Comparison of ENCODE assay signal across 9 mouse cellular contexts in the genomic region with DNA sequence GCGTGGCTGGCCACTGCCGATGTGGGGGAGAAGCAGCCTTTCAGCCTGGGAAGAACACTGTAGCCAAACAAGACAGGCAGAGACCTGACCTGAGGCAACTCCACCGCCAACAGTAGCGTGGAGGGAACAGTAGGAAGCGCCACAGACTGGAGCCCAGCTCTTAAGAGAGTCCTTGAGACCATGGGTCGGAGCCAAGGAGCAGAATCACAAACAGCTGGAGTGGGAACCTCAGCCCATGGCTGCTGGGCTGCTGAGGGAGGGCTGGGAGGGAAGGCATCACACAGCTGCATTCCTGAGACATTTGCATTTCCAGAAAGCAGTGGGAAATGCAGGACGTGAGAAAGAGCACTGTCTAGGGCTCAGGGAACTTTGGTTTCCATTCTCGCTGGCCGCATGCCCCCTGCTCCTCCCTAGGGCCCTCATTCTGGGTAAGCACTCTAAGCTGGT. TPM values are rescaled to one million over a fixed set of nuclear protein-coding genes. Genes with fewer than 3 reads are reported as not detected.
A peak's percentile ranks its signal among the peaks of the same experiment; 100 is the strongest.
DNase-seq lines count a peak whose midpoint lies in the region; ATAC-seq and TF ChIP-seq lines count a peak whose summit lies in the region.
"Had no signal": no experiment of that assay in that cellular context is flagged by ENCODE, and none has a peak within 500 bp of the region (broad histone marks: within the 10 kb centered on the region; RNA-seq: fewer than 3 reads in every experiment).

No protein-coding gene starts in this region.

- no peak for ATAC-seq in heart, embryonic 11.5 days (replicated peaks; ENCODE audit: insufficient number of reproducible peaks, low FRiP score, low TSS enrichment)
- ATAC-seq in embryonic facial prominence, embryonic 12.5 days (ENCODE audit: insufficient number of reproducible peaks, insufficient read depth, low FRiP score, low TSS enrichment): peak; percentile 80
- ATAC-seq in heart, embryonic 16.5 days (replicated peaks; ENCODE audit: extremely low read depth, insufficient read depth, low FRiP score): peak; percentile 79
- peak; percentile 99 for ATAC-seq in lung, postnatal 0 days
- no peak for ATAC-seq in megakaryocyte-erythroid progenitor cell, adult 5-6 weeks (replicated peaks; ENCODE audit: low FRiP score, low TSS enrichment, poor library complexity, severe bottlenecking)

- H3K9ac ChIP-seq in heart, embryonic 11.5 days (ENCODE audit: low read depth, low read length): no peak overlapping the region
- no peak overlapping the region for H3K9ac ChIP-seq in embryonic facial prominence, embryonic 12.5 days
- H3K9ac ChIP-seq in heart, embryonic 16.5 days (ENCODE audit: low read length): no peak overlapping the region
- H3K9ac ChIP-seq in lung, postnatal 0 days (replicated peaks; ENCODE audit: low read depth): no peak overlapping the region

- WGBS in heart, embryonic 11.5 days (ENCODE audit: insufficient replicate concordance): 20% methylated on average over 9 of the region's 9 CpGs
- WGBS in embryonic facial prominence, embryonic 12.5 days: 6% methylated on average over 9 of the region's 9 CpGs
- 21% methylated on average over 9 of the region's 9 CpGs for WGBS in heart, embryonic 16.5 days
- 14% methylated on average over 9 of the region's 9 CpGs for WGBS in lung, postnatal 0 days

- no peaks in the 10 kb centered on the region for H3K36me3 ChIP-seq in heart, embryonic 11.5 days (ENCODE audit: control insufficient read depth, insufficient read depth, low read length)
- H3K36me3 ChIP-seq in embryonic facial prominence, embryonic 12.5 days: no peaks in the 10 kb centered on the region
- no peaks in the 10 kb centered on the region for H3K36me3 ChIP-seq in heart, embryonic 16.5 days (ENCODE audit: control insufficient read depth, insufficient read depth)
- no peaks in the 10 kb centered on the region for H3K36me3 ChIP-seq in lung, postnatal 0 days (ENCODE audit: insufficient read depth, low read length)

- no peaks in the 10 kb centered on the region; the same call in 1 of the 2 replicates for H3K4me1 ChIP-seq in heart, embryonic 11.5 days (ENCODE audit: control insufficient read depth, insufficient read depth, low read length)
- H3K4me1 ChIP-seq in embryonic facial prominence, embryonic 12.5 days: peaks cover 13% of the 10 kb centered on the region
- H3K4me1 ChIP-seq in heart, embryonic 16.5 days (ENCODE audit: control insufficient read depth, insufficient read depth, low read length): peaks cover 7% of the 10 kb centered on the region
- peaks cover 5% of the 10 kb centered on the region; the same call in 1 of the 2 replicates for H3K4me1 ChIP-seq in lung, postnatal 0 days (ENCODE audit: insufficient read depth, low read depth, low read length)

- H3K27ac ChIP-seq in heart, embryonic 11.5 days (ENCODE audit: low read depth, low read length): no peak overlapping the region
- peak overlapping the region; percentile 75 for H3K27ac ChIP-seq in embryonic facial prominence, embryonic 12.5 days
- H3K27ac ChIP-seq in heart, embryonic 16.5 days (ENCODE audit: low read length): peak overlapping the region; percentile 41; the same call in 1 of the 2 replicates
- peak overlapping the region; percentile 59; the same call in 1 of the 2 replicates for H3K27ac ChIP-seq in lung, postnatal 0 days (ENCODE audit: low read length)

- no peaks in the 10 kb centered on the region for H3K9me3 ChIP-seq in heart, embryonic 11.5 days (replicated peaks; ENCODE audit: control insufficient read depth, low read length)
- H3K9me3 ChIP-seq in embryonic facial prominence, embryonic 12.5 days: no peaks in the 10 kb centered on the region
- no peaks in the 10 kb centered on the region for H3K9me3 ChIP-seq in heart, embryonic 16.5 days (replicated peaks; ENCODE audit: control insufficient read depth, low read length)
- no peaks in the 10 kb centered on the region for H3K9me3 ChIP-seq in lung, postnatal 0 days (ENCODE audit: low read length)

- no peaks in the 10 kb centered on the region for H3K27me3 ChIP-seq in heart, embryonic 11.5 days (ENCODE audit: control insufficient read depth, insufficient read depth, low read length)
- H3K27me3 ChIP-seq in embryonic facial prominence, embryonic 12.5 days: no peaks in the 10 kb centered on the region
- H3K27me3 ChIP-seq in heart, embryonic 16.5 days (ENCODE audit: control insufficient read depth, insufficient read depth, low read length): no peaks in the 10 kb centered on the region
- no peaks in the 10 kb centered on the region for H3K27me3 ChIP-seq in lung, postnatal 0 days (replicated peaks; ENCODE audit: insufficient read depth, low read length)

- no peak overlapping the region; the same call in 1 of the 2 replicates for H3K4me2 ChIP-seq in heart, embryonic 11.5 days
- H3K4me2 ChIP-seq in embryonic facial prominence, embryonic 12.5 days (replicated peaks): peak overlapping the region; percentile 29
- peak overlapping the region; percentile 3; the same call in 1 of the 2 replicates for H3K4me2 ChIP-seq in heart, embryonic 16.5 days (ENCODE audit: low read depth, low read length)
- peak overlapping the region; percentile 27; the same call in 1 of the 2 replicates for H3K4me2 ChIP-seq in lung, postnatal 0 days (replicated peaks; ENCODE audit: low read depth, low read length)

- no peak for TF ChIP-seq EP300 in lung, postnatal 0 days (IDR thresholded peaks at IDR 0.05)

- DNase-seq in heart, adult 11 months: peak; percentile 96
- peak; percentile 92 for DNase-seq in lung, postnatal 0 days (ENCODE audit: low spot score)
- DNase-seq in frontal cortex, postnatal 14 days (ENCODE audit: low spot score in 2 of 2): no peak
- DNase-seq in spleen, adult 18-20 months: no peak

- H3K4me3 ChIP-seq in heart, embryonic 11.5 days (ENCODE audit: low read depth, low read length): no peak overlapping the region
- H3K4me3 ChIP-seq in embryonic facial prominence, embryonic 12.5 days: no peak overlapping the region
- no peak overlapping the region for H3K4me3 ChIP-seq in heart, embryonic 16.5 days (ENCODE audit: low read length)
- H3K4me3 ChIP-seq in lung, postnatal 0 days (ENCODE audit: low read depth, low read length): no peak overlapping the region
- H3K4me3 ChIP-seq: erythroblast, embryonic 14.5 days had no signal

- TF ChIP-seq CTCF in lung, postnatal 0 days (IDR thresholded peaks at IDR 0.05): peak; percentile 75

RNA-seq across cellular contexts. Expression of a gene that starts 8.8 kb away (rescaled TPM):
- polyA plus RNA-seq in heart, embryonic 11.5 days (2014; fragmentation: Nextera tagmentation; extraction: Ambion mirVana): 27.8 and 35.0 TPM in 2 replicates
- polyA plus RNA-seq in embryonic facial prominence, embryonic 12.5 days (2016; fragmentation: Nextera tagmentation; extraction: Ambion mirVana): 74.9 and 84.7 TPM in 2 replicates
- polyA plus RNA-seq in heart, embryonic 16.5 days (2015; fragmentation: Nextera tagmentation; extraction: Ambion mirVana): 35.5 and 47.8 TPM in 2 replicates
- polyA plus RNA-seq in lung, postnatal 0 days (2015; fragmentation: Nextera tagmentation; extraction: Ambion mirVana): 18.4 and 21.3 TPM in 2 replicates
- 103 and 106 TPM in 2 replicates for total RNA-seq in megakaryocyte-erythroid progenitor cell, adult 5-6 weeks (2014; fragmentation: Nextera tagmentation)
- total RNA-seq in megakaryocyte-erythroid progenitor cell, adult 5-6 weeks (2017): 32.7 and 42.1 TPM in 2 replicates

Comparison
In these comparisons a context has a peak if more than half of its experiments do, and no peak if none do; other contexts are left out.
1. ATAC-seq: peak in embryonic facial prominence, embryonic 12.5 days (single experiment), heart, embryonic 16.5 days (single experiment) and lung, postnatal 0 days (single experiment); none in heart, embryonic 11.5 days (single experiment) and megakaryocyte-erythroid progenitor cell, adult 5-6 weeks (single experiment).
2. DNase-seq: peak in heart, adult 11 months (single experiment) and lung, postnatal 0 days (single experiment); none in frontal cortex, postnatal 14 days (0 of 2) and spleen, adult 18-20 months (0 of 2).